Mouse (Mus musculus): Measurements from ENCODE around the gene Insc. TPM values are rescaled to one million over a fixed set of nuclear protein-coding genes. Genes with fewer than 3 reads are reported as not detected.

Gene Insc
- total RNA-seq, 1 experiment from 2014 or later = 3.8 TPM

DNA sequence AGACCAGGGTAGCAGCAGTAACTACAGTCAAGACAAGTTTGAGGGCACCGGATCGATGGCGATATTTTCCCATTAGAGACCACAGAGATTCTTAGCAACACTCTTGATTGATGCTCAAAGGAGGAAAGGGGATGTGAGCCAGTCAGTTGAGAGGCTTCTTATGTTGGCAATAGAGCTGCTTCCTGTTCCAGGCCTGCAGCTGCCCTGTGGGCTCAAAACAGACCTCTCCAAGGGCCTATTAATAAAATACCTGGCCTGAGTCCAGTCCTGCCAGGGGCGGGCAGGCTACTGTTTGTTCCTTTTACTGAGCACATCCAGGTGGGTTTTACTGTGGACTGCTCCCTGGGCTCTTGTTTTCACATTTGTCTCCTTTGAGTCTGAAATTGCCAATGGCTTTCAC is 83.9 kb downstream of the Insc start:
- peak; percentile 24 for DNase-seq

DNA sequence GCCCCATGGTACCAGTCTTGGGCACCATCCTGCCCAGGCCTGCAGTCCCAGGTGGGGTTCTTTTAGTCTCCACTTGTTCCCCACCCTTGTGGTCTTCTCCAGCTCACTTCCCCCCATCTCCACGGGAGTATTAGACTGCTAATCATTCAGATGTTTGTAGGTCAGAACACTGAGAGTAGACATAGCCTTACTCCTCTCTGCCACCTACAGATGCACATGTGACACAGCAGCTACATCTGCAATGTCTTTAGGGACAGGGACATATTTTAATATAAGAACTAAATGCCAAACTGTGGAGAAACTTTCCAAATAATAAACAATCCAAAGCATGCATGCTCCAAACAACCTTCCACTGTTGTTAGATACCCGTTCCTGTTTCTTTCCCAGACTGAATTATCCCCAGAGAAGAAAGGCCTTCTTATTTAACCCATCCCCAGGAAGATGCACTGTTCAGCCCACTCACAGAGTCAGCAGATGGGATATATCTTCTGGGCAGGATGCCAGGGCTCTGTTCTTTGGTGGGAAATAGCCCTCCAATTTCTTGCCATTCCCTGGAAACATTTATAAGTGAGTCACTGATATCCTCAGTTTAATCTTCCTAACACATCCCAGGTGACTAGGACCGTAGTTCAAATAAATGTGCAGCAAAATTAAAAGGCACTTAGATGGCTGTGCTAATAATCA is 88.9 kb downstream of the Insc start:
- no peak for DNase-seq

DNA sequence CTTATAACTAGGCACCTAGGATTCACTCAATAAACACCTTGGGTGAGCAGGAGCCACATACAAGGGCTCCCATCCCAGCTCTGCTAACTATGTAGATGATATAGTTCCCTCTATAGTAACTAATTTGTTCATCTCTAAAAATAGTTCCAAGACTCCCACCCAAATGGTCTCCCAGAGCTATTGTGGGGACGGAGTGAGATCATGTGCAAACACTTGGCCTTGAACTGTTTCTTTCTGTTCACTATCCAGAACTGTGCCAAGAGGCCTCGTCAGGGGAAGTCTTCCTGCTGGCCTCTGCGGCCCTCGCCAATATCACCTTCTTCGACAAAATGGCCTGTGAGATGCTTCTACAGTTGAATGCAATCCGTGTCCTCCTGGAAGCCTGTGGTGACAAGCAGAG is 91.0 kb downstream of the Insc start:
- no peak for DNase-seq

DNA sequence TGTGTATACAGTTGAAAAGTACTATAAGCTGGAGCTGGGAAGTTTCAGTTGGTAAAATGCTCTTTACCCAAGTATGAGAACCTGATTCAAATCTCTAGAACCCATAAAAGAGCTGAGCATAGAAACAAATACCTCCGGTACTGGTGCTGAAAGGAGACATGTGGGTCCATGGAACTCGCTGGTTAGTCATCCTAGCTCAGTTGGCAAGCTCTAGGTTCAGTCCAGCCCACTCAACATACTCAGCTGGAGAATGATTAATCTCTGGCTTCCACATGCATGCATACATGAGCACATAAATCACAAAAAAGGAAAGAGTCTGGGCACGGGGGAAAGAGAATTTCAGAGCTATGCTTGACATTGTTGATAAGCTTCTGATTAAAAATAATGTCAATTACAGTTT is 93.8 kb downstream of the Insc start:
- DNase-seq = no peak

DNA sequence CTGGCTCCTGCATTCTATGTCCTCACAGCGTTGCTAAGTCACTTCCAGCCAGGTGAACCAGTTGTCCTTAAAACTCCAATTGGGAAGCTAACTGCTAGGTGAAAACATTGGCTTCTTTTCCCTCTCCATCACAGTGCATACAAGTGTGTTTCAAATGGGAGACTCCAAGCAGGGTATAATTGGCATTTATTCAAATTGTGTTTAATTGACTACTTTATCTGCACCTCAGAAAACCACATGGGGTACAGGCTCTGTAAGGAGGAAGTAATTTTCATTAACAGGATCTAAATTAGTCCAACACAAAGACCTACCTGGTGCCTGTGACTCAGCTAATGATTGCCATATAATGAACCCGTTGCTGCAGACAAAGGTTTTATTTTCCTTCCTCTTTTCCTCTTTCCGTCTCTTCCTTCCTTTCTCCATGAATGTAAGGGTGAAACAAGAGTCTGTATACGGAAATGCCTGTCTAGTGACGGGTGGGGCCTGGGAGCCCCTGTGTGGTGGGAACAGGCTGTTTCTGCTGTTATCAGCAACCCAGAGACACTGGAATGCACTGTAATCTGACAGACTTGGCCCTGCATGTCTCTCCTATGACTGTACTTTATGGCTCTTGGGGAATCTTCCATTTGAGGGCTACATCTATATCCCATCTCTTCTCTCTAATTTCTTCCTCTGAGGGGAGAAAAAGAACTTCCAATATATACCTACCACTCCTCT is 96.7 kb downstream of the Insc start:
- no peak for DNase-seq

DNA sequence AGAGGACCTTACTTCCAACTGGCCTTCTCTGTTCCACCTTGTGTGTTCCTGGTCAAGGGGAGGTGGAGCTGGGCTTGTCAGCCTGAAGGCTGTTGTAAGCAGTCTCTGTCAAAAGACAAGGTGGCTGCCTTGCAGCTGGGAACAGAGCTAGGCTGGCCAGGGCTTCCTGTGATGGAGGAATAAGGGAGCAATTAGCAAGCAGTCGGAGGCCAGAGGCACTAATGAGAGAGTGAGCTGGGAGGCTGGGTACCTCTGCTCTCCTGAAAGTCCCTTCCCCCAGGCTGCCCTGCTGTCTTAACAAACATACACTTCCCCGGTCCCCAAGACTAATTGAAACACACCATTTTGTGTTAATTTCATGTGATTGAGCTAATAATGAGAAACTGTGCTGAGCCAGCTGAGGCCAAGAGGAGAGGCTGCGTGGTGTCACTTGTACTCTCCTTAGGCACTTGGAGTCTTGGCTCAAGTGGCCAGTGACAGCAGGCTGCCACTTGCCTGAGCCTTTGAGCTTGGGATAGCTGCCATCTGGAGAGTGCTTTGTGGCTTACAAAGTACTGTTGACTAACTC is 99.2 kb downstream of the Insc start:
- DNase-seq = no peak

DNA sequence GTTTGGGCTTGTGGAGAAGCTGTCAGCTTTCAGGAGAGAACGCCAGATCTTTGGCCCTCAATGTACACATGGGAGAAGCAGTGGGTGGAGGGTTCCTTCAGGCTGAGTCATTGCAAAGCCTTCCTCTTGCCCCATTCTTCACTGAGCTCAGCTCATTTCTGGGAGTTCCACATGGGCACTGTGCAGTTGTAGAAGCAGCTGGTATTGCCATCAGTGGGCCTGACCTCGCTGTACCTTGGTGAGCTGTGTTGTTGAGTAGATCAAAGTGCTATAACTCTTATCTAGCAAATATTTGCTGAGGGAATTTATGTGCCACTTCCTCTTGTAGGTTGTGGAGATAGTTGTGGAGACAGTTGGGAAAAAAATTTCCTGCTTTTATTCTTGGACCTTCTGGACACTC is 103.7 kb downstream of the Insc start:
- DNase-seq = no peak

DNA sequence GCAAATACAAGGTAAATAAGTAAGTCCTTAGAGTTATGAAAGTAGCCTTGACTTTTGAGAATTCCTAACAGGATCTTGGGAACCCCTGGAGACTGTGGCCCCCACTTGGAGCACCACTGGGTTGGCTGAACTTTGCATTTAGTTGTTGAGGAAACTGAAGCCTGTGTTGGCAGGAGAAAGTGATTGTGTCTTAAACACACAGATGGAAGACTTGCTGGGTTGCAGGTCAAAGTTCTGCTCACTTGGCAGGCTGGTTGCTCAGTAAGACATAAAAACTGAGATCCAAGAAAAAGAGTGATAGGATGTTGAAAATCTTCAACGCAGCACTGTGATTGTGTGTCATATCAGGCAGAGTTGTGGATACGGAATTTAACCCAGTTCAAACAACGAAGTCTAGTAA is 108.9 kb downstream of the Insc start:
- no peak for DNase-seq

DNA sequence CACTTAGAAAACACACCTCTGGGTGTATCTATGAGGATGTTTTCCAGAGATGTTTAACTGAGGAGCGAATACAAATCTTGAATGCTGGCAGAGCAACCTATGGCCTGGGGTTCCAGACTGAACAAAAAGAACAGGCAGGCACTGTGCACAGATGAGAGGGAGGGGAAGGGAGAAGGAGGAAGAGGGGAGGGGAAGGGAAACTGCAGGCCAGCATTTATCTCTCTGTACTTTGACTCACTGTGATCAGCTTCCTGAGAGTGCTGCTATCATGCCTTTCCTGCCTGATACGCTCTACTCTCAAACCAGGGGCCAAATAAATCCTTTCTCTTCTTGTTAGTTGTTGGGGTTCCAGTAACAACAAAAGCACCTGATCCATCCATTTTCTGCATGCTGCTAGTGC is 110.7 kb downstream of the Insc start:
- no peak for DNase-seq

DNA sequence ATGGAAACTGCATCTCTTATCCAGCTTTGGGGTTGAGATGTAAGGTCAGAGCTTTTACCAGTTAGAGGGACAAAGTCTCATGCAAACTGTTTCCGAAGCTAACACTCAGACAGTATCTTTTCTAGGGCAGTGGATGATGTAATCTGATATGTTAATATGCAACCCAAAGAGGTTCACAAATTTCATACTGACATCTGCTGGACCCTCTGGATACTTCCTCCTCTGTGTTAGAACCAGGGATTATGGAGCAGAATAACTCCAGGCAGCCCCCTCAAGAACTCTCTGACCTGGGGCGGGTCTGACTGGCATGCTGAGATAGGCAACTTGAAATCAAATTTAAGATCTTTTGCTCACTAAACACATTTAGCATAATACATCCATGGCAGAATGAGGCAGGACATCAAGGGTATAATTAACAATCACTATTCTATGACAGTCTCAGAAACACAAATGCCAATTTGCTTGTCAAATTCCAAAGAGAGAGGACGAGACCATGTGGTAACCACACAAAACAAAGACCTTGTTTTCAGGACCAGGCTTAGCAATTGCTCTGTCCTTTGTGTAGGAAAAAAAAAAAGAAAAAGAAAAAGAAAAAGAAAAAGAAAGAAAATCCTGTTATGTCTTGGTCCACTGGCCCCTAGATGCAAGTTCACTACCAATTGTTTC is 117.5 kb downstream of the Insc start:
- no peak for DNase-seq

DNA sequence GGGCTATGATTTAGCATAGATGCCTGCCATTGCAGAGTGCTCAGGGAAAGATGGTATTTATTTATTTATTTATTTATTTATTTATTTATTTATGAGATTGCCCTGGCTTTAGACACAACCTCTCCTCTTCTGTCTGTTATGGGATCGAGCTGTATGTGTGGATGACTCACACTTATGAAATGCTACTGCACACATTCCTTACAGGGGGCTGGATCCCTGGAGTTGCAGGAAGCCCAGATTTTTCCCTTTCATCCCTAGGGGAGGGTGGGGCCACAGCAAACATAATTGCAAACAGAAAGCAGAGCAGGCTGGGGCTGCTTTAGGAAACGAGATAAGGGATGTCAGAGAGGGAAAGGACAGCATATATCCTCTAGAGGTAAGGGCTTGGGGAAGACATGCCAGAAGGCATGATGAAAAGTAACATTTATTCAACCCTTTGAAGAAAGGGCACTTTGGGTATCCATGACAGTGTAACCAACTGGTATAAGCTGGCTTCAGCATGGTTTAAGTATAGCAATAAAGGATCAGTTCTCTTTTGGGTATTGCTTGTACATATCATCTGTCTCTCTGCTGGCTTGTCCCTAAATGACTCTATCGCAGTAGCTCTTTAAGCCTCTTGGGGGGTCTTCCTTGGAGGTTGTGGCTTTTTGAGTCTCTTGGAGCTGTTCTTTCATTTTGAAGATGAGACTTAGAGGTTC is 130.0 kb downstream of the Insc start:
- no peak for DNase-seq

DNA sequence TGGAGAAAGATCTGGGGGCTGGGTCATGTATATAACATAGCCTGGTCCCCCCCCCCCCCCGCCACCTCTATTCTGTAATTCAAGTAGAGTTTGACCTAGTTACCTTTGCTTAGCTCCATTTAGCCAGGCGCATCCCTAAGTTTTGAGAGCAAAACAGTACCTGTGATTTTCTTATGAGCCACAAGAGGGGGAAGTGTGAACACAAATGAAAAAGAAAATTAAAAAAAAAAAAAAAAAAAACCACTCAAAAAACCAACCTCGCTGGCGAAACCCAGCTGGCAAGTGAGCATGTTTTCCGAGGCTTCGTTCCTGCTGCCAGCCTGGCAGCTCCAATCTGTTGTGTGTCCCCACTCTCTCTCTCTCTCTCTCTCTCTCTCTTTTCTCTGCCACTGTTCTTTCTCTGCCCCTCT is 130.5 kb downstream of the Insc start:
- peak; percentile 47 for DNase-seq

DNA sequence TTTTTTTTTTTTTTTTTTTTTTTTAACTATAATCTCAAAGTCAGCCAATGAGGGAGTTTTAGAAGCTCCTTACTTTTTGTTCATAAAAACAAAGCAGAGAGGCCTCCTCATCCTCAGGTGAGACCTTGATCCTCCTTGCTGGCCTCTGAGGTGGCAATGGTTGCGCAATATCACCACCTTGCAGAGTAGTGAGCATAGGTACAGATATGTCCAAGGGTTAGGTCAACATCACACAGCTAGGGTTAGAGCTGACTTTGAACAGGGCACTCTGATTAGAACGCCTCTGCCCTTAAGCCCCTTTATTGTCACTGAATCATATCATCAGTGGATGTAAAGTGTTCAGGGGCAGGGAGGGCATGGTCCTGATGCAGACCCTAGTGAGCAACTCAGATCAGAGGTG is 131.1 kb downstream of the Insc start:
- DNase-seq = no peak

DNA sequence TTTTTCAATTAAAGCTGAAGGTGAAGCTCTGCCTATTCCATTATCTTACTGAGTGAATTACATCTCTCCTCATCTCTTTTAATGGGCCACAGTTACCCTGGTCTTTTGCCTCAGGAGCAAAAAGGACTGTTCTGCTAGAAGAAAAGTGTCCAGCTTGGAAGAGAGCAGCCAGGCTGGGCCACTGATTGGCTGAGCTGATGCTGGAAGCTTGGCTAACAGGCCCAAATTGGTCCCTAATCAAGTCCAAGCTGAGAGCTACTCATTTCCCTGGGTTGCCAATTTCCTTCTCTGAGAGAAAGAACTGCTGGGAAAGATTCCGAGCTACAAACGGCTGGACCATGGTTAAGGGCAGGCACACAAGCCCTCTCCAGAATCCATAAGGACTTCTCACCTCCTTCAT is 140.1 kb downstream of the Insc start:
- no peak for DNase-seq

DNA sequence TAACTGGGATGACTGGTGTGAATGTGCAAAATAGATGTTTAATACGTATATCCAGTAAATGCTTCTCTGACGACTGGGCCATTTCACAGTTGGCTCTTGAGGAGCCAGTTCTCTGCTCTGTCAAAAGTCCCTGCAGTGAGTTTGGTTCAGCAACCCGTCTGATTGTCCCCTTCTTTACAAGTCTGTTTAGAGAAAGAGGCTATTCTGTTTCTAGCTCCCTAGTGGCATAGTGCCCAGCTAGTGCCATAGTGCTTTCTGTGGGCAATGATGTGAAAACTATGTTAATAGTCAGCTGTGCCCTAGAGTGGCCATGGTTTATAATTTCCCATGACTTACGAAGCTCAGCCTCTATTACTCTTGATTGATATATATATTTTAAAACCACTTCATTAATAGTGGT is 143.4 kb downstream of the Insc start:
- no peak for DNase-seq

DNA sequence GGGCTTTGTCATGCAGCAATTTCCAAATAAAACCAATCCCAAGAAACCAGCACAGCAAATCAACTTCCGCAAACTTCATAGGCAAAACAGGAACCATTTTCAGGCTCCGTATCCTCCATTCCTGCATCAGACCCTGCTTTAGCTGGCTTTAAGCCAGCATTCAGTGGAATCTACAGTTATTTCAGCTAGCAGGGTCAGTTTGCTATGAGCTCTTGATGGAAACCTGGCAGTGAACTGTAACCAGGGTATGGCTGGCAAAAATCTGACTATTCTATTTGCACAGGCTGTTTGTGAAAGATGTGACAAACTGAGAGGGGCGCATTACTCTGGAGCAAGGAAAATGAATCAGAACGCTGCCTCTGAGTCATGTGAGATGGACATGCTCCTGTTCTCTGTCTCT is 146.7 kb downstream of the Insc start:
- no peak for DNase-seq

DNA sequence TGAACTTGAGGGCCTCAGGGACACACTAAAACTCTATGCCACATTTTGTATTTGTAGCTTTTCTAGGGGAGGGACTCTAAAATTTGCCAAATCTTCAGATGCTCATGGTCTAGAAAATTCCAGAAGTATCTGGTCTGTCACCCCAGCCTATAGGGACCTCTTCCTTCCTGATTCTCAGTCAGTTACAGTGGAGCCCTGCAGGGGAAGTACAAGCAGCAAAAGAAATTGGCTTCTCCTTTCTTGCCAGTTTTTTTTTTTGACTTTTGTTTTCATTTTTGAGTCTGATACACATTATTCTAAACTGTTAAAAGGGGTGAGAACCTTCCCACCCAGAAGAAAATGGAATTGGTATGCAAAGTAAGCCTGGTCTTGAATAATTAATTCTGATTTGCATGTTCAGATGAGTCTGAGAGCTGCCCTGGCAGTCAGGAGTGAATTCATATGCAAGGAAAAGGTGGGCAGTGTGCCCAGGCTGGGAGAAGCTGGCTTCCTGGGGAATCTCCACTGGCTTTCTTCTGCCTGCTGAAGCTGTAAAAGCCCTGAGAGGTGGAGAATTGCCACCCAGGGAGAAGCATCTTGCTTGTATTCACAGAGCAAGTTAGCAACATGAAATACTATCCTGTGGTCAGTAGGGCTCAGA is 149.2 kb downstream of the Insc start:
- DNase-seq = peak; percentile 9

DNA sequence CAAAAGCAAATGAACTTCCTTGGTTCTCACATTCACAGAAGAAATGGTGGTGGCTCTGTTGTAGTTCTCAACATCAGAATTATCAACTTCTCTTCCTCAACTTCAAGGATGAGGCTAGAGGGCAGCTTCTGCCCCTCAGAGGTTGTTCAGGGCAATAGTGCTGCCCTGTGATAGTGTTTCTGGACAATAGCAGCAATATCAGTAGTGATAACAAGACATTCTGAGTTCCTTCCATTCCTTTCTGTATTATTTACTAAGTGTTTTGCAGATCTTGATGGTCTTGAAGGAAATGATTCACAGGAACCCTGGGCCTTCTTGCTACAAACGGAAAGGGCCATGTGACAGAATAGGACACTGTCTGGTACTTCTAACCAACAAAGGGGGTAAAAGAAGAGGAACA is 150.4 kb downstream of the Insc start:
- DNase-seq = no peak

DNA sequence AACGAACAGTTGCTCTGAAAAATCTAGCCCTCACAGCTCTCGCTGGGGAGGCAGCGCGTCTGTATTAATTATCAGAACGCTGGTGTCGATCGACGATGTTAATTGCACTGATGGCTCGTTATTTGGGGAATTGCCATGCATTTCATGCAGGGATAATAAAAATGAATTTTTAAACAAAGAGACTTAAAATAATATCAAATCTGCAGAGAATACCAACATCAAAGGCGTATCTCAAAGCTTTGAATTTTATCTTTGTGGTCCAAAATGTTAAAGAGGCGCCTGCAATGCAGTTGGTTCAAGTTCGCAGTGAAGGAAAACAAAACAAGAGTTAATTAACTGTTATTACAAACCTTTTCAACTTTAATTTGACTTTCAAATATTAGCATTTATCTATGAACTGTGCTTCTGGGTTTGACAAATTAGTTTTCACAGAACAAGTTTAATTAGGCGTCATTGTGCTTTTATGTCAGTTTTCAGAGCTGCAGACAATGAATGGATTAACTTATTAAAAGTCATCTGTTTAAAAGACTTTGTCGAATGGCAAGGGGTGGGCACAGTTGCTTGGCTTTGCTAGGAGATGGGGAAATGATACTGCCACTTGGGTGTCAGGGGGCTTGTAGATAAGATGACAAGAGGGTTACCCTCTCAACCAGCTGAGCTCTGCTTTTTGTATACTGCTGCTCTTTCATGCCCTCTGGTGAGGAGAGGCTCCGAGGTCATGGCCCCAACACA is 153.6 kb downstream of the Insc start:
- DNase-seq = no peak

Data from adrenal gland, postnatal 14 days (tissue).